Mouse (Mus musculus): ENCODE measurements around the gene Vwa7.
A peak's percentile ranks its signal among the peaks of the same experiment; 100 is the strongest.
"Not testable (repeated sequence)": the region's sequence is repeated elsewhere in the genome, so short reads cannot be mapped to it uniquely, and the experiment has no call there.

Gene Vwa7

GRCm38 (mm10) chr17:35021842-35022477 is 5.6 kb downstream of the Vwa7 start:
- no peak for DNase-seq (ENCODE audit: low read depth, low spot score)

DNA sequence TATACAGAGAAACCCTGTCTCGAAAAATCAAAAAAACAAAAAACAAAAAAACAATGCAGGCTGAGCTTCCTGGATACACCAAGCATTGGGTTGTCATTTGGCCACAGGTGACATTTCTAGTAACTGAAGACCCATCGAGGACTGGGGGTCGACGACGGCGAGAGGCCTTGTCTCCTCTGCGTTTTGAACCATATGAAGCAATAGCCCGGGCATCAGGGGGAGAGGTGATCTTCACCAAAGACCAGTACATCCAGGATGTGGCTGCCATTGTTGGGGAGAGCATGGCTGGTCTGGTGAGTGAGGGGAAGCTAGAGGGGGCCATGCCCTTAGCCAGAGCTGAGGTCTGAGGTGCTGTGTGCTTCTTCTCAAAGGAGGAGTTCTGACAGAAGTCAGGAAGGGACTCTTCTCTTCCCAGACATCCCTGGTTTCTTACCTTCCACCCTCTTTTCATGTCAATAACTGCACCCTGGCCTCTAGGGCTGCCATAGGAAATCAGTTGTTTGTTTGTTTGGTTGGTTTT is 6.2 kb downstream of the Vwa7 start:
- no peak for DNase-seq (ENCODE audit: low read depth, low spot score)

DNA sequence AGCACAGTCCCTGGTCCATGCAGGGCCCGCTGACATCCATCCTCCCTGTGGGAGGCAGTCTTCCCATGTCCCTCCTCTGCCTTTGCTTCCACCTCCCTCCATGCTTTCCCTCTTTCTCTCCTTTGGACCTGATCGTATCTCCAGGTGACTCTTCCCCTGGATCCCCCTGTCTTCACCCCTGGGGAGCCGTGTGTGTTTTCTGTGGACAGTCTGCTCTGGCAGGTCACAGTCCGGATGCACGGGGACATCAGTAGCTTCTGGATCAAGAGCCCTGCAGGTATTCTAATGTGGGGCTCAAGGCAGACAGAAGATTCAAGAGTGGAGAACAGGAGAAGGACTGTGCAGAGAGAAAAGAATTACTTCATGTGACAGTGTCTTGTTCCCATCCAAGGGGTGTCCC is 6.8 kb downstream of the Vwa7 start:
- DNase-seq (ENCODE audit: low read depth, low spot score): no peak

DNA sequence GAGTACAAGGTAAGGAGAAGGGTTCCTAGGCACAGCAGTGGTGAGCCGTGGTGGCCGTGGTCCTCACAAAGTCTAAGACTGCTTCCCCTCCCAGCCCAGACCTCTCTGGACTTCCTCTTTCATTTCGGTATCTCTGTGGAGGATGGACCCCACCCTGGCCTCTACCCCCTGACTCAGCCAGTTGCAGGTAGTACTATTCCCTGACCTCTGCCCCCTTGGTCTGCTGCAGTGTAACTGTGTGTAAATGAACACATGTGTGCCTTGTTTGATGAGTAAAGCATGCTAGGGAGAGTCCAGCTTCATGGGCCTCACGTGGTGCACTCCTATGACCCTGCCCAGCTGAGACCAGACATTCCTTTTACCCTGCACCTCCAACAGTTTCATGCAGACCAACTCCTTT is 7.4 kb downstream of the Vwa7 start:
- peak; percentile 41 for DNase-seq (ENCODE audit: low read depth, low spot score)

DNA sequence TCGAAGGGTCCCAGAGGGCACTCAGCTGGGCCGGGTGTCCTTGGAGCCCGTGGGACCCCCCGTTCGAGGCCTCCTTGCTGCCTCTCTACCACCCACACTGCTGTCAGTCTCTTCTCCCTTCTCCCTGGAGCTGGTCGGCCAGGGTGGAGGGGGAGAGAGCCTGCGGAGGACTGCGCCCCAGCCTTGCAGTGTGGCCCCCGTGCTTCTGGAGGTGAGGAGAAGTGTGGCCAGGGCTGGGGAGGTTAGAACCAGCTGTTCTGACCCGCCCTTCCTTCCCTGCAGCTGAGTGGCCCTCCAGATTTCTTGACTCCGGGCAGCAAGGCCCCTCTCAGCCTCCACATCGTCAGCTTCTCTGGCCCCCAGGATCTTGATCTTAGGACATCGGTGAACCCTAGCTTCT is 7.9 kb downstream of the Vwa7 start:
- DNase-seq (ENCODE audit: low read depth, low spot score): no peak

- no peak for DNase-seq (ENCODE audit: low read depth, low spot score)
Observed at GRCm38 (mm10) chr17:35024691-35025488, 8.5 kb downstream of the Vwa7 start.

DNA sequence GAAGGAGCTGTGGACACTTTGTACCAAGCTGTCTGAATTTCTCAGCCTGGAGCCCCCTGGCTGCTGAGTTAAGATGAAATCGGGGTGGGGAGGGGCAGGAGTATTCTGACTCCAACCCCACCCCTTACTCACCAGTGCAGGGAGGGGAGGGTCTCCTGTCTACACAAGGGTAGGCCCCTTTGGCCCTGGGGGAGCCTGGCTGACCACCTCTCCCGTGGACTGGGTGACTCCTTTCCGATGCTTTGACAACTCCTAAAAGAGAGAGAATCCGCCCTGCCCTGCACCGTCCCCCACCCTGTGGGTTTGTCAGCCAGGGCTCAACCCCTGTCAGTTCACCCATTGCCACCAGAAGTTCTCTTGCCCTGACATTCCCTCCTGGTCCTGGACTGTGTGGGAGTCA is 9.8 kb downstream of the Vwa7 start:
- DNase-seq (ENCODE audit: low read depth, low spot score): no peak

DNA sequence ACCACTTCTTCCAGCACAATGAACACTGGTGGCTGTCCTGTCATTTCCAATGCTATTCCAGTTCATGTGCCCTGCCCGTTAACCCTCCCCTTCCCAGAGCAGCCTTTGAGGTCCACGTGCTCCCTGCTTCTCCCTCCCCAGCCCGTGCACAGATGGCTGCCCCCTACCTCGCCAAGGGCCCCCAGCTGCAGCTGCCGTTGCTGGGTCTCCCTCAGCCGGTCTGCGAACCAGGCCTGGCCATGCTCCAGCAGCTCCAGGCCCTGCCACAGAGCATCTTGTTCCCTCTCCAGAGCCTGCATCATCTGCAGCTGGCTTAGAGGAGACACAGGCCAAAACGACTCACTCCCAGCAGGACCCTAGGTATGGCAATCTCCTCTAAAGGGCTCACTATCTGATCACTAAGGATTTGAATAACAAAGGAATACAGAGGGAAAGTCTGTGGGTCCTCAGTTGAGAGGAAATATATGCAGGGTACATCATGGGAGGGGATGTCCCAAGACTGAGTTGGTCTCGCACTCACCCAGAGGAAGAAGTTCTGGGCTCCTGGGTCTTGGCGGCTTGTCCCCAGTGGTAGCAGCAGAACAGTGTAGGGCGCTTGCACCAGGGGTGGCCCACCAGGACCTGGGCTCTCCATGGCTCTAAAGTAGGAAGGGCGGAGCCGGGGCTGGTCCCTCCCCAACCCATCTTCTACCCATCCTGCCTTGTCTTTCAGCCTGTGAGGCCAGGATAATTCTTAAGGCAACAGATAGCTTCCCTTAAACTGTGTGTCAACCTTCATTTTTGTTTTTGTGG is 11.1 kb downstream of the Vwa7 start, which contains the start of gene Sapcd1:
Gene Sapcd1, minus strand, starts transcription at position 740 of the 792 bp plus-strand sequence.
- peak; percentile 84 for DNase-seq (ENCODE audit: low read depth, low spot score)

DNA sequence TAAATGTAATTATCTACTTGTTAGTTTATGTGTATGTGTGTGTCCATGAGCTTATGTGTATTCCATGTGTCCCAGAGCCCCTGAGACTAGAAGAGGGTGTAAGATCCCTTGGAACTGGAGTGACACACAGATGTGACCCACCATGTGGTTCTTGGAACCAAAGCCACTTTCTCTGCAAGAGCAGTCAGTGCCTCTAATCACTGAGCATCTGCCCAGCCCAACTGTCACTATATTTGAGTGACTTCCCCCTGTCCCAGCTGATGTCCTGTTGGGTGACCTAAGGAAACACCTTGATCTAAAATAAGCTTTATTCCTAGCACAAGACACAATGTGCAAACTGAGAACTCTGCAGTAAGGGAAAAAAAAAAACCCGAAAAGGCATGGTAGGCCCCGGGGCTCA is 11.9 kb downstream of the Vwa7 start:
- no peak for DNase-seq (ENCODE audit: low read depth, low spot score)

- no peak for DNase-seq (ENCODE audit: low read depth, low spot score)
Observed at GRCm38 (mm10) chr17:35029691-35030532, 13.5 kb downstream of the Vwa7 start.

DNA sequence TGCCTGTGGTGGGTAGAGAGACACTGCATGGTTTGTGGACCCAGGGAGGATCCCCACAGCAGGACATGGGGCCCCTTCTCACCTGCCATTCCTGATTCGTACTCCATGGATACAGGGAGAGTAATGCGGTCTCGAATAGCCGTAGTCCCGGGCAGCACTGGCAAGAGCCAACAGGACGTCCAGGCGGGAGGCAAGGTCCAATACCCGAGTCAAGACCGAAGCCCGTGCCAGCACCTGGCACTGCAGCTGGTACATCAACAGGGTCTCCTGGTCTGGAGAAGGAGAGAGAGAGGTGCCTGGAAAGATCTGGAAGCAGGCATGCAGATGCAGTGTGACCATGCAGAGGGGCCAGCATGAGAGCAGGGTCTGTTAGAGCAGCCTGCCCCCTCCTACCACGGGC is 14.9 kb downstream of the Vwa7 start:
- DNase-seq (ENCODE audit: low read depth, low spot score): no peak

GRCm38 (mm10) chr17:35031880-35032279 is 15.5 kb downstream of the Vwa7 start:
- no peak for DNase-seq (ENCODE audit: low read depth, low spot score)

GRCm38 (mm10) chr17:35032323-35032870 is 16.0 kb downstream of the Vwa7 start:
- peak; percentile 48 for DNase-seq (ENCODE audit: low read depth, low spot score)

- not testable (repeated sequence) for DNase-seq (ENCODE audit: low read depth, low spot score)
Observed at GRCm38 (mm10) chr17:35033703-35034102, 17.3 kb downstream of the Vwa7 start.

DNA sequence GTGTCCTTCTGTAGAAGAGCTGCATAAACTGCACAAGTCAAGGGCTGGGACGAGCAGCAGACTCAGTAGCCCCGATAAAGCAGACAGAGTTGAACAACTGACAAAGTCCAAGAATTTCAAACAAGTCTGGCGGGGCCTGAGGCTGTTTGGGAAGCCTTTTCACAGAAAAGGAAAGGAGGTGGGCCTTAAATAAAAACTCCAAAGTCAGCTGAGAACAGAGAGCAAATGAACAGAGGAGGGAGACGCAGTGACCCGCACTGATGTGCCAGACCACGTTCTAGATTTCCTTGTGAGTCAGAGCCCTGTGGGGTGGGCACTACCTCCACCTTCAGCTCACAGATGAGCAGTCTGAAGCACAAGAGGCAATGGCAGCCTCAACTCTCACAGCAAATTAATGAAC is 18.5 kb downstream of the Vwa7 start:
- DNase-seq (ENCODE audit: low read depth, low spot score): no peak

DNA sequence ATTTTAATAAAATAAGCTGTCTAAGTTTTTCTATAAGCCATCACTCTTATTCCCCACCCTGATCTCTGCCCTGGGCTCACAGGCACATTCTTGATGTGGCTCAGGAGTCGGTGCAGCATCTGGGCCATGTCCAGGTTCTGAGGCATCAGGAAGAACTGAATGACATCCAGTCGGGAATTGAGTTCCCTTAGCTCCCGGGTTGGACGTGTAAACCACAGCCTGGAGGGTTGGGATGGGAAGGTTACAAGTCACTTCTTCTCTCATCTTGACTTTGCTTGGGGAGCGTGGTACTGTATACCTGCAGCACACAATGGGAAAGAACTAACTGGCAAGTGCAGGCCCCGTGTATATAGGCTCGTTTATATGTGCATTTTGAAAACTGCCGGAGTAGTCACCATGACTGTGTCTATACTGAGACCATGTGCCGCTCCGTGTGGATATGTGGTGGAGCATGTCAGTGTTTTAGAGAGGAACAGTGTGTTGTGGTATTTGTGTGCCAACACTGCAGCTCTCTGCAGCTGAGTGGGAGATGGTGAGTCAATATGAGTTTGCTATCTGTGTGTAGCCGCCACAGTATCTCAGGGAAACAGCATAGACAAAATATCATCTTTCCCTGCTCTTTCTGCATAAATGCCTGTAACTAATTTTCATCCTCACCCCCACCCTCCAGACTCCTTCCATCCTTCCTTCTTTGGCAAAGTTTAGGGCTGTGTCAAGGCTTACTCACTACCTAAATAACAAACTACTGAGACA is 22.9 kb downstream of the Vwa7 start:
- DNase-seq (ENCODE audit: low read depth, low spot score): no peak

- DNase-seq (ENCODE audit: low read depth, low spot score): no peak
Observed at GRCm38 (mm10) chr17:35043794-35044193, 27.4 kb downstream of the Vwa7 start.

DNA sequence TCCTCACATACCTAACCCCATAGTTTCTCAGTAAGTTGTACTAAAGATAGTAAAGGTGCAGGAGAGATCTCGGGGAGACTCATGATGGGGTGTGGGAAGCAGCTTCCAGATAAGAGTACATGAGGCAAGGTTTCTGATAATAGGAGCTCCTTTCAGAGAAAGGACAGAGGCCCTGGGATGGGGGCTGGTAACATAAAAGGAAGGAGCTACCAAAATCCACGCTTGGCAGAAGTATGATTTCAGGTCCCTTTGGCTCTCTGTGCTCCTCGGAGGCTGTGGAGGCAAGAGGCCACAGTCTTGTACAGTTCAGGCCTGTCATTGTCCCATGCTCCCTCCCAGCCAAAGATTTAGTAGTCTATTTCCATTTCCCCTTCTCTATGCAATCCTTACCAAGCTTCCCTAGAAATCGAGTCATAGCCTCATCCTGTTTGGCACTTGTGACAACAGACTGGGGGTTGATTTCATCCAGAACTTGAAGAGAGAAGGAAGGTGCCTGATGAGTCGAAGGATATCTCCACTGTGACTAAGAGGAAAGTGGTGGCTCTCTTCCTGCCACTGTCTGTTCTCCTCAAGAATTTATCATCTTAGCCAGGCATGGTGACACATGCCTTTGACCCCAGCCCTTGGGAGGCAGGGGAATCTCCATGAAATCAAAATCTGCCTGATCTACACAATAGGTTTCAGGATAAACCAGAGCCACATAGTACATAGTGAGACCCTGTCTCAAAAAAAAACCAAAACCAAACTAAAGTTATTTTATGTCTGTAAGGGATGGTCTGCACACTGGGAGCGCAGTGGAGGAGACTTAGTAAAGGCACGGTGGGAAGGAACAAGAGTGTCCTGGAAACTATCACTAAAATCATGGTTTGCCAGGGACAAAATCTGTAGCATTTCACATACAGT is 28.8 kb downstream of the Vwa7 start:
- no peak for DNase-seq (ENCODE audit: low read depth, low spot score)

Data from A20 (cell line).